Mouse (Mus musculus) forebrain, embryonic 12.5 days (tissue): ENCODE results near the gene Trank1. TPM values are rescaled to one million over a fixed set of nuclear protein-coding genes. Genes with fewer than 3 reads are reported as not detected.

Source experiments
- ATAC-seq: fragments of 200-750 bp; cut with Nextera tagmentation; 2 replicates; pipeline ENCODE4 v1.8.0; 2017; ENCODE audit warnings: moderate TSS enrichment; ENCODE audit not compliant: low FRiP score
- H3K27ac ChIP-seq: fragments of 300-500 bp; sonication (generic); 2 replicates; pipeline ENCODE4 v1.5.1; 2016; ENCODE audit warnings: mild to moderate bottlenecking
- H3K27me3 ChIP-seq: fragments of 300-500 bp; sonication (generic); 2 replicates; pipeline ENCODE4 v1.6.1; 2016; ENCODE audit warnings: mild to moderate bottlenecking
- H3K36me3 ChIP-seq: fragments of 300-500 bp; sonication (generic); replicated peaks from 2 replicates; pipeline ENCODE4 v1.6.1; 2016; ENCODE audit warnings: mild to moderate bottlenecking
- H3K4me1 ChIP-seq: fragments of 300-500 bp; sonication (generic); 2 replicates; pipeline ENCODE4 v1.6.1; 2016
- H3K4me2 ChIP-seq: fragments of 300-500 bp; sonication (generic); 2 replicates; pipeline ENCODE4 v1.6.1; 2016; ENCODE audit warnings: mild to moderate bottlenecking, moderate library complexity
- H3K4me3 ChIP-seq: fragments of 300-500 bp; sonication (generic); replicated peaks from 2 replicates; pipeline ENCODE4 v1.5.1; 2016; ENCODE audit warnings: mild to moderate bottlenecking
- H3K9ac ChIP-seq: fragments of 300-500 bp; sonication (generic); 2 replicates; pipeline ENCODE4 v1.6.1; 2016; ENCODE audit warnings: mild to moderate bottlenecking
- H3K9me3 ChIP-seq: fragments of 300-500 bp; sonication (generic); 2 replicates; pipeline ENCODE4 v1.6.1; 2016
- WGBS: fragments of 180-500 bp; shearing (Covaris S2); methylation state at CpG from one replicate; pipeline ENCODE4 v1.1.7; 2016; 5-methylcytosine and 5-hydroxymethylcytosine counted together
- polyA plus RNA-seq: library from polyadenylated mRNA; unstranded; fragments of >200 nt; fragmentation: Nextera tagmentation; extraction: Ambion mirVana; gene quantifications from 2 replicates; pipeline ENCODE4 v1.2.1, GENCODE M21; 2016

Trank1 gene
- polyA plus RNA-seq, 1 experiment from 2014 or later: 3.1 TPM

- peak; percentile 65; the same call in 1 of the 2 replicates for ATAC-seq
- no peak overlapping the region for H3K4me3 ChIP-seq
- 29% methylated on average over 1 of the region's 1 CpGs for WGBS
- no peak overlapping the region for H3K9ac ChIP-seq
- no peak overlapping the region for H3K4me2 ChIP-seq
- 0 out of 2 replicates have a peak overlapping the region, but pooled peaks have one; percentile 36 for H3K27ac ChIP-seq
- H3K36me3 ChIP-seq: no peaks in the 10 kb centered on the region
- H3K9me3 ChIP-seq: no peaks in the 10 kb centered on the region
- H3K4me1 ChIP-seq: peaks cover 9% of the 10 kb centered on the region; the same call in 1 of the 2 replicates
- H3K27me3 ChIP-seq: no peaks in the 10 kb centered on the region
Measured at GRCm38 (mm10) chr9:111351641-111352040, 40.1 kb downstream of the Trank1 start.

- Histone ChIP-seq H3K4me3 (no peak overlapping the region), H3K4me1 (peaks cover 9% of the 10 kb centered on the region; the same call in 1 of the 2 replicates), H3K9me3 (no peaks in the 10 kb centered on the region), H3K9ac (no peak overlapping the region), H3K36me3 (no peaks in the 10 kb centered on the region), H3K27me3 (no peaks in the 10 kb centered on the region), H3K27ac (no peak overlapping the region), H3K4me2 (no peak overlapping the region)
- no peak for ATAC-seq
- WGBS: 80% methylated on average over 3 of the region's 3 CpGs
Measured at GRCm38 (mm10) chr9:111352646-111353045, 41.1 kb downstream of the Trank1 start.

GRCm38 (mm10) chr9:111355041-111355440 is 43.5 kb downstream of the Trank1 start:
- Histone ChIP-seq H3K27me3 (no peaks in the 10 kb centered on the region), H3K9ac (no peak overlapping the region), H3K4me3 (no peak overlapping the region), H3K36me3 (no peaks in the 10 kb centered on the region), H3K27ac (no peak overlapping the region), H3K9me3 (no peaks in the 10 kb centered on the region), H3K4me2 (no peak overlapping the region), H3K4me1 (peaks cover 9% of the 10 kb centered on the region; the same call in 1 of the 2 replicates)
- 52% methylated on average over 4 of the region's 4 CpGs for WGBS
- no peak for ATAC-seq

GRCm38 (mm10) chr9:111356386-111356785 is 44.8 kb downstream of the Trank1 start:
- no peak overlapping the region for H3K4me2 ChIP-seq
- H3K9ac ChIP-seq: no peak overlapping the region
- no peak overlapping the region for H3K4me3 ChIP-seq
- H3K27ac ChIP-seq: no peak overlapping the region
- ATAC-seq: no peak
- no peaks in the 10 kb centered on the region for H3K27me3 ChIP-seq
- 49% methylated on average over 3 of the region's 3 CpGs for WGBS
- peaks cover 7% of the 10 kb centered on the region; the same call in 1 of the 2 replicates for H3K4me1 ChIP-seq
- no peaks in the 10 kb centered on the region for H3K9me3 ChIP-seq
- H3K36me3 ChIP-seq: no peaks in the 10 kb centered on the region

- H3K4me3 ChIP-seq: no peak overlapping the region
- H3K27me3 ChIP-seq: no peaks in the 10 kb centered on the region
- 78% methylated on average over 7 of the region's 7 CpGs for WGBS
- no peaks in the 10 kb centered on the region for H3K4me1 ChIP-seq
- no peak for ATAC-seq
- H3K9me3 ChIP-seq: no peaks in the 10 kb centered on the region; the same call in 1 of the 2 replicates
- no peak overlapping the region for H3K4me2 ChIP-seq
- H3K27ac ChIP-seq: no peak overlapping the region
- no peaks in the 10 kb centered on the region for H3K36me3 ChIP-seq
- H3K9ac ChIP-seq: no peak overlapping the region
Measured at GRCm38 (mm10) chr9:111363656-111364055, 52.1 kb downstream of the Trank1 start.

- Histone ChIP-seq H3K4me3 (no peak overlapping the region), H3K9me3 (no peaks in the 10 kb centered on the region; the same call in 1 of the 2 replicates), H3K27me3 (no peaks in the 10 kb centered on the region), H3K36me3 (no peaks in the 10 kb centered on the region), H3K9ac (no peak overlapping the region), H3K27ac (no peak overlapping the region), H3K4me2 (no peak overlapping the region), H3K4me1 (no peaks in the 10 kb centered on the region)
- no peak for ATAC-seq
- WGBS: 64% methylated on average over 2 of the region's 2 CpGs
Measured at GRCm38 (mm10) chr9:111367713-111368112, 56.2 kb downstream of the Trank1 start.

GRCm38 (mm10) chr9:111372079-111372478 is 60.5 kb downstream of the Trank1 start:
- no peak overlapping the region for H3K9ac ChIP-seq
- H3K27me3 ChIP-seq: no peaks in the 10 kb centered on the region
- H3K9me3 ChIP-seq: no peaks in the 10 kb centered on the region
- no peak overlapping the region for H3K4me3 ChIP-seq
- H3K36me3 ChIP-seq: no peaks in the 10 kb centered on the region
- no peak overlapping the region for H3K27ac ChIP-seq
- 92% methylated on average over 3 of the region's 3 CpGs for WGBS
- no peak for ATAC-seq
- H3K4me2 ChIP-seq: no peak overlapping the region
- H3K4me1 ChIP-seq: no peaks in the 10 kb centered on the region

GRCm38 (mm10) chr9:111377868-111378267 is 66.3 kb downstream of the Trank1 start:
- Histone ChIP-seq H3K4me3 (no peak overlapping the region), H3K9ac (no peak overlapping the region), H3K4me2 (no peak overlapping the region), H3K36me3 (no peaks in the 10 kb centered on the region), H3K4me1 (no peaks in the 10 kb centered on the region), H3K27me3 (no peaks in the 10 kb centered on the region), H3K27ac (no peak overlapping the region), H3K9me3 (no peaks in the 10 kb centered on the region)
- no peak for ATAC-seq
- WGBS: 84% methylated on average over 6 of the region's 6 CpGs

GRCm38 (mm10) chr9:111381056-111382025 is 69.8 kb downstream of the Trank1 start:
- H3K9me3 ChIP-seq: no peaks in the 10 kb centered on the region
- H3K9ac ChIP-seq: no peak overlapping the region
- no peaks in the 10 kb centered on the region for H3K27me3 ChIP-seq
- no peak overlapping the region for H3K4me3 ChIP-seq
- H3K36me3 ChIP-seq: no peaks in the 10 kb centered on the region
- no peak for ATAC-seq
- peaks cover 10% of the 10 kb centered on the region for H3K4me1 ChIP-seq
- no peak overlapping the region for H3K27ac ChIP-seq
- no peak overlapping the region for H3K4me2 ChIP-seq
- WGBS: 83% methylated on average over 9 of the region's 9 CpGs

- H3K36me3 ChIP-seq: no peaks in the 10 kb centered on the region
- ATAC-seq: no peak
Measured at GRCm38 (mm10) chr9:111382469-111382868, 70.9 kb downstream of the Trank1 start.

GRCm38 (mm10) chr9:111383046-111383445 is 71.5 kb downstream of the Trank1 start:
- Histone ChIP-seq H3K4me3 (no peak overlapping the region), H3K9me3 (no peaks in the 10 kb centered on the region), H3K27ac (no peak overlapping the region), H3K36me3 (no peaks in the 10 kb centered on the region), H3K27me3 (no peaks in the 10 kb centered on the region), H3K4me1 (peaks cover 10% of the 10 kb centered on the region), H3K9ac (no peak overlapping the region), H3K4me2 (no peak overlapping the region)
- no peak for ATAC-seq
- 84% methylated on average over 3 of the region's 3 CpGs for WGBS

More at GRCm38 (mm10) chr9:111382469-111382868, 70.9 kb downstream of the Trank1 start:
- no peaks in the 10 kb centered on the region for H3K27me3 ChIP-seq
- H3K9ac ChIP-seq: no peak overlapping the region
- no peak overlapping the region for H3K27ac ChIP-seq
- peaks cover 10% of the 10 kb centered on the region for H3K4me1 ChIP-seq
- WGBS: 97% methylated on average over 6 of the region's 6 CpGs
- no peak overlapping the region for H3K4me3 ChIP-seq
- H3K9me3 ChIP-seq: no peaks in the 10 kb centered on the region
- H3K4me2 ChIP-seq: no peak overlapping the region

- Histone ChIP-seq H3K4me2 (no peak overlapping the region), H3K9ac (no peak overlapping the region), H3K27me3 (no peaks in the 10 kb centered on the region), H3K4me1 (peaks cover 10% of the 10 kb centered on the region), H3K4me3 (no peak overlapping the region), H3K36me3 (no peaks in the 10 kb centered on the region), H3K27ac (no peak overlapping the region), H3K9me3 (no peaks in the 10 kb centered on the region)
- ATAC-seq: no peak
- WGBS: 64% methylated on average over 3 of the region's 3 CpGs
Measured at GRCm38 (mm10) chr9:111383756-111384155, 72.2 kb downstream of the Trank1 start.
